Mouse (Mus musculus): ENCODE data around the gene Adam1b. TPM values are rescaled to one million over a fixed set of nuclear protein-coding genes. Genes with fewer than 3 reads are reported as not detected.
A peak's percentile ranks its signal among the peaks of the same experiment; 100 is the strongest.
"Not testable (repeated sequence)": the region's sequence is repeated elsewhere in the genome, so short reads cannot be mapped to it uniquely, and the experiment has no call there.

The Adam1b gene
- polyA plus RNA-seq, 1 experiment from 2014 or later = not detected

DNA sequence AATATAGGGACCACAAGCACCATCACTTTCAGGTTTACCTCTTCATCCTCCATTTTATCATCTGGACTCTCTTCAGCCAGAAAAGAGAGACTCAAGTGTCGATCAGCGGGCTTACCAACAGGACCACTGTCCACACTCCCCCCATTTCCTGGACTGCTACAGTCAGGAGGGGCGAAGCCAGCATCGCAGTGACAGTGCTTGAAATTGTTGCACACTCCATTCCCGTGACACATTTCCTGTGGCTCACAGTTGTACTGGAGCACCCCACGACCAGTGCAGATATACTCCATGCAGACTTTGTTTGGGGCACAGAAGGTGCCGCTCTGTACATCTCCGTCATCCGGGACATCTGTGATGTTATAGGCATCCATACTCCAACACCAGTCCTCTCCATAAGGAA, 15.7 kb upstream of the Adam1b start:
- ATAC-seq = no peak

DNA sequence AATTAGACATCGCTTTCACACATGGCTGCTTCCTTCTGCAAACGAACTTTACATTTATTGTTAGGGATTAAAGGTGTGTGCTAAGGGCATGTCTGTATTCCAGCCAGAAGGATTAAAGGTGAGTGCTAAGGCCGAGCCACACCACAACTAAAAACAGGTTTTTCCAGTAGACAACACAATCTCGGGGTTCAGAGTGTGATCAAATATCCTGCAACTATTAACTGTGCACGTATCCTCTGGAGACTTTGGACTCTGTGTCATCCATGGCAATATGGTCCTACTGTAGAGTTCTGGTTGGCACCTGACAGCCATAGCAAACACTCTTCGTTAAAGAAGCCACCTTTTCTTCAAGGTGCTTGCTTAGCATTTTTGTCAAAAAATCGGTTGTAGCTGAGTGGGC, 6.8 kb upstream of the Adam1b start:
- WGBS = 88% methylated on average over 7 of the region's 7 CpGs
- Histone ChIP-seq H3K36me3 (ENCODE audit: control insufficient read depth, insufficient read depth, low read length) (no peaks in the 10 kb centered on the region), H3K9me3 (replicated peaks; ENCODE audit: control insufficient read depth, low read length, poor library complexity, severe bottlenecking) (no peaks in the 10 kb centered on the region), H3K4me2 (ENCODE audit: low read length) (no peak overlapping the region), H3K27me3 (ENCODE audit: control insufficient read depth, insufficient read depth, low read depth, low read length) (no peaks in the 10 kb centered on the region), H3K9ac (ENCODE audit: low read depth, low read length) (no peak overlapping the region), H3K4me3 (ENCODE audit: low read depth, low read length) (no peak overlapping the region), H3K4me1 (ENCODE audit: control insufficient read depth, insufficient read depth, low read length) (no peaks in the 10 kb centered on the region), H3K27ac (ENCODE audit: low read length) (no peak overlapping the region)
- no peak for ATAC-seq

More for the DNA sequence above, 15.7 kb upstream of the Adam1b start:
- H3K27me3 ChIP-seq (ENCODE audit: control insufficient read depth, insufficient read depth, low read depth, low read length) = no peaks in the 10 kb centered on the region
- no peak overlapping the region for H3K4me2 ChIP-seq (ENCODE audit: low read length)
- H3K9ac ChIP-seq (ENCODE audit: low read depth, low read length) = no peak overlapping the region
- 94% methylated on average over 9 of the region's 9 CpGs for WGBS
- no peaks in the 10 kb centered on the region for H3K4me1 ChIP-seq (ENCODE audit: control insufficient read depth, insufficient read depth, low read length)
- H3K36me3 ChIP-seq (ENCODE audit: control insufficient read depth, insufficient read depth, low read length) = peaks cover 5% of the 10 kb centered on the region
- H3K4me3 ChIP-seq (ENCODE audit: low read depth, low read length) = no peak overlapping the region
- H3K27ac ChIP-seq (ENCODE audit: low read length) = no peak overlapping the region
- H3K9me3 ChIP-seq (replicated peaks; ENCODE audit: control insufficient read depth, low read length, poor library complexity, severe bottlenecking) = no peaks in the 10 kb centered on the region

- ATAC-seq = no peak
- H3K27ac ChIP-seq (ENCODE audit: low read length) = no peak overlapping the region
- 97% methylated on average over 1 of the region's 1 CpGs for WGBS
These were observed 3.6 kb upstream of the Adam1b start for GRCm38 (mm10) chr5:121506846-121507245.

DNA sequence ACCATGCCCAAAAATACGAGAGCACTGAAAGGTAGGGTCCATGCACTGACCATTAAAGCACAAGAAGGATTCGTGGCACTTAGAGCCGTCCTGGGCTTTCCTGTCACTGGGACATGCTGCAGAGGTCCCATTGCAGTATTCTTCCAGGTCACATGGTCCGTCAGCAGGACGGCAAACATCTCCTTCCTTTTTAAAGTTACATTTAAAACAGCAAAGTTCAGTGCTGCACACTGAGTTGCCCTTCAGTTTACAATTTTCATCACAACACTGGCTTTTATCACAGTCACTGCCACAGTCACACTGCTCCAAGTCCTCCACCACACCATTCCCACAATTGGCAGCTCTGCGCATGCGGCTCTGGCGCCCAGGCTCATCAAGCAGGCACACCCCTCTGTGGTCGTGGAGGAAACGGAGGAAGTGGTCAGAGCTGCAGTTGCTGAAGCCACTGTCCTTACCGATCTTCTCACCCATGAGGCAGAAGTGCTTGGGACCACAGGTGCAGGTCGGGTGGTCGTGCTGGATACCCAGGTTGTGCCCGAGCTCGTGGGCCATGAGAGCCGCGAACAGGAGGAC, 1.7 kb downstream of the Adam1b start:
- not testable (repeated sequence) for H3K36me3 ChIP-seq (ENCODE audit: control insufficient read depth, insufficient read depth, low read length); H3K4me1 ChIP-seq (ENCODE audit: control insufficient read depth, insufficient read depth, low read length); H3K27ac ChIP-seq (ENCODE audit: low read length); H3K9me3 ChIP-seq (replicated peaks; ENCODE audit: control insufficient read depth, low read length, poor library complexity, severe bottlenecking); H3K4me3 ChIP-seq (ENCODE audit: low read depth, low read length); ATAC-seq; H3K9ac ChIP-seq (ENCODE audit: low read depth, low read length); H3K27me3 ChIP-seq (ENCODE audit: control insufficient read depth, insufficient read depth, low read depth, low read length); H3K4me2 ChIP-seq (ENCODE audit: low read length)
- 77% methylated on average over 10 of the region's 17 CpGs for WGBS

More at GRCm38 (mm10) chr5:121506846-121507245, 3.6 kb upstream of the Adam1b start:
- Histone ChIP-seq H3K4me1 (ENCODE audit: control insufficient read depth, insufficient read depth, low read length) (no peaks in the 10 kb centered on the region), H3K4me2 (ENCODE audit: low read length) (no peak overlapping the region), H3K9me3 (replicated peaks; ENCODE audit: control insufficient read depth, low read length, poor library complexity, severe bottlenecking) (no peaks in the 10 kb centered on the region), H3K36me3 (ENCODE audit: control insufficient read depth, insufficient read depth, low read length) (no peaks in the 10 kb centered on the region), H3K9ac (ENCODE audit: low read depth, low read length) (no peak overlapping the region), H3K27me3 (ENCODE audit: control insufficient read depth, insufficient read depth, low read depth, low read length) (no peaks in the 10 kb centered on the region), H3K4me3 (ENCODE audit: low read depth, low read length) (no peak overlapping the region)

DNA sequence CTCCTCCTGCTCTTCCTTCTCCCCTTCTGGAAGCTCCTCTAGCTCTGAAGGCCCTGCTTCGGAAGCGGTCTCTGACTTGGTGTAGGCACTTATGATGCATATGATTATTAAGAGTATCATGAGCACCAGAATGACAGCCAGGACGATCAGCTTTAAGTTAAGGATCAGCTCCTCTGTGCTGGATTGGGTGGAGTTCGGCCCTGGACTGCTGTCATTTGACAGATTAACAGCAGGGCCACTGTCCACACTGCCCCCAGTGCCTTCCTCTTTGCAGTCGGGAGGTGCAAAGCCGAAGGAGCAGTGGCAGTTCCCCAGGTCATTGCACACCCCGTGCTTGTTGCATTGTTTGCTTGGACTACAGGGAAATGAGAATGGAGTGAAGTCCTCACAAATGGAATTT, 2.5 kb downstream of the Adam1b start:
- Histone ChIP-seq H3K4me1 (ENCODE audit: control insufficient read depth, insufficient read depth, low read length) (no peaks in the 10 kb centered on the region), H3K4me3 (ENCODE audit: low read depth, low read length) (no peak overlapping the region), H3K9me3 (replicated peaks; ENCODE audit: control insufficient read depth, low read length, poor library complexity, severe bottlenecking) (no peaks in the 10 kb centered on the region), H3K4me2 (ENCODE audit: low read length) (no peak overlapping the region), H3K9ac (ENCODE audit: low read depth, low read length) (no peak overlapping the region), H3K27ac (ENCODE audit: low read length) (no peak overlapping the region), H3K27me3 (ENCODE audit: control insufficient read depth, insufficient read depth, low read depth, low read length) (no peaks in the 10 kb centered on the region), H3K36me3 (ENCODE audit: control insufficient read depth, insufficient read depth, low read length) (no peaks in the 10 kb centered on the region)
- ATAC-seq = no peak
- 74% methylated on average over 7 of the region's 7 CpGs for WGBS

GRCm38 (mm10) chr5:121493305-121493704, 9.9 kb downstream of the Adam1b start:
- Histone ChIP-seq H3K4me3 (ENCODE audit: low read depth, low read length) (no peak overlapping the region), H3K4me2 (ENCODE audit: low read length) (no peak overlapping the region), H3K36me3 (ENCODE audit: control insufficient read depth, insufficient read depth, low read length) (no peaks in the 10 kb centered on the region), H3K9ac (ENCODE audit: low read depth, low read length) (no peak overlapping the region), H3K27ac (ENCODE audit: low read length) (no peak overlapping the region), H3K4me1 (ENCODE audit: control insufficient read depth, insufficient read depth, low read length) (no peaks in the 10 kb centered on the region), H3K9me3 (replicated peaks; ENCODE audit: control insufficient read depth, low read length, poor library complexity, severe bottlenecking) (no peaks in the 10 kb centered on the region), H3K27me3 (ENCODE audit: control insufficient read depth, insufficient read depth, low read depth, low read length) (no peaks in the 10 kb centered on the region)
- 78% methylated on average over 8 of the region's 8 CpGs for WGBS
- no peak for ATAC-seq

DNA sequence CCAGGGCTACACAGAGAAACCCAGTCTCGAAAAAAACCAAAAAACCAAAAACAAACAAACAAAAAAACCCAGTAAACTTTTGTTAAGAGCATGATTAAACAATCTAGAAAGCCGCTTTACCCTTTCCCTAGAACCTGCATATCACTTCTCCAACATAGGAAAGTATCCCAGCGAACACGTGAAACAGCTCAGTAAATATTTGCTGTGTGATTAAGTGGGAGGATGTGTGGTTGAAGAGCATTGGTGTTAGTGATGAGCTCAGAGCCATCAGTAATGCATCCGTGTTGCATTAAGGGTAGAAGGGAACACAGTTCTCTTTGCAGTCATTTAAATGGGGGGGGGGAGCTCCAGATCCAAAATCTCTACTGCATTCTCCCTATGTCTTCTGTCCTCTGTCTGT, 18.4 kb downstream of the Adam1b start:
- Histone ChIP-seq H3K4me1 (ENCODE audit: control insufficient read depth, insufficient read depth, low read length) (no peaks in the 10 kb centered on the region), H3K4me2 (ENCODE audit: low read length) (no peak overlapping the region), H3K27me3 (ENCODE audit: control insufficient read depth, insufficient read depth, low read depth, low read length) (no peaks in the 10 kb centered on the region), H3K4me3 (ENCODE audit: low read depth, low read length) (no peak overlapping the region), H3K36me3 (ENCODE audit: control insufficient read depth, insufficient read depth, low read length) (no peaks in the 10 kb centered on the region), H3K9me3 (replicated peaks; ENCODE audit: control insufficient read depth, low read length, poor library complexity, severe bottlenecking) (no peaks in the 10 kb centered on the region), H3K27ac (ENCODE audit: low read length) (no peak overlapping the region), H3K9ac (ENCODE audit: low read depth, low read length) (no peak overlapping the region)
- 82% methylated on average over 5 of the region's 5 CpGs for WGBS
- no peak for ATAC-seq

DNA sequence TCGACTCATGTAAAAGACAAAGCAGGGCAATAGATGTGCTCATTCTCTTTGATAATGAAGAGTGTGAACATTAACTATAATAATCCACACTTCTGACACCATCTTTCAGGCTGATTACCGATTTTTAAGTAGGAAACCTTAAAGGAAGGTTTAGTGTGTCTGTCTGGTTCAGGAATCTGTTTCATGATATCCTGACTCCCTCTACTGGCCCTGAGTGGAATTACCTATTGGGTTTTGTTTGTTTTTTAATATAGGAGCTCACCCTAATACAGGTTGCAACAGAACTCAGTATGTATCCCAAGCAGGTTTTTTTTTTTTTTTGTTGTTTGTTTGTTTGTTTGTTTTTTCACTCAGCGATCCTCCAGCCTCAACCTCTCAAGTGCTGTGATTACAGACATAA, 25.6 kb downstream of the Adam1b start:
- Histone ChIP-seq H3K9ac (ENCODE audit: low read depth, low read length) (no peak overlapping the region), H3K4me2 (ENCODE audit: low read length) (no peak overlapping the region), H3K4me1 (ENCODE audit: control insufficient read depth, insufficient read depth, low read length) (no peaks in the 10 kb centered on the region), H3K27me3 (ENCODE audit: control insufficient read depth, insufficient read depth, low read depth, low read length) (no peaks in the 10 kb centered on the region), H3K27ac (ENCODE audit: low read length) (peak overlapping the region; percentile 34; the same call in 1 of the 2 replicates), H3K4me3 (ENCODE audit: low read depth, low read length) (no peak overlapping the region), H3K9me3 (replicated peaks; ENCODE audit: control insufficient read depth, low read length, poor library complexity, severe bottlenecking) (no peaks in the 10 kb centered on the region), H3K36me3 (ENCODE audit: control insufficient read depth, insufficient read depth, low read length) (no peaks in the 10 kb centered on the region)
- ATAC-seq = no peak
- WGBS = 34% methylated on average over 3 of the region's 3 CpGs

DNA sequence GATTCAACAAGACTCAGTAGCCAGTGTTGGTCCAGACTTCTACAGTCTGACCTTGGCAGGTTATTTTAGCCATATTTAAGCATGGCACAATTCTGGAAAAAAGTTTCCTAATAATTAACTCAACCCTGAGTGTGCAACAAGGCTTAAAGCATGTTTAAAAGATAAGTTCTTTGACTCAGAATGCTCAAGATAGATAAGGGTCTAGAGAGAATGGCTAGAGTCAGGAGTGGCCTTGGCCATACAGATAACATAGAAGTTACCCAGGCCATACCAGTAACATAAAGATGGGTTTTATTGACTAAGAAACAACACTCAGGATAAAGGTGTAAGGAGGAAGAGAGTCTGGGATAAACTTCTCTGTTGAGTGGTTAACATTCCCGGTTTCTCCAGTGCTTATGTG, 27.2 kb downstream of the Adam1b start:
- H3K9me3 ChIP-seq (replicated peaks; ENCODE audit: control insufficient read depth, low read length, poor library complexity, severe bottlenecking) = no peaks in the 10 kb centered on the region
- no peak overlapping the region for H3K4me2 ChIP-seq (ENCODE audit: low read length)
- H3K36me3 ChIP-seq (ENCODE audit: control insufficient read depth, insufficient read depth, low read length) = no peaks in the 10 kb centered on the region
- H3K4me3 ChIP-seq (ENCODE audit: low read depth, low read length) = no peak overlapping the region
- no peaks in the 10 kb centered on the region for H3K4me1 ChIP-seq (ENCODE audit: control insufficient read depth, insufficient read depth, low read length)
- ATAC-seq = no peak
- H3K27me3 ChIP-seq (ENCODE audit: control insufficient read depth, insufficient read depth, low read depth, low read length) = no peaks in the 10 kb centered on the region
- whole genome bisulfite sequencing = 82% methylated on average over 1 of the region's 1 CpGs
- H3K27ac ChIP-seq (ENCODE audit: low read length) = no peak overlapping the region
- no peak overlapping the region for H3K9ac ChIP-seq (ENCODE audit: low read depth, low read length)

All from midbrain, embryonic 16.5 days (tissue).